Mouse (Mus musculus): ENCODE results near the gene Hnrnpd. TPM values are rescaled to one million over a fixed set of nuclear protein-coding genes. Genes with fewer than 3 reads are reported as not detected.

Hnrnpd gene
- polyA plus RNA-seq, 1 experiment from 2014 or later, result 445 TPM

DNA sequence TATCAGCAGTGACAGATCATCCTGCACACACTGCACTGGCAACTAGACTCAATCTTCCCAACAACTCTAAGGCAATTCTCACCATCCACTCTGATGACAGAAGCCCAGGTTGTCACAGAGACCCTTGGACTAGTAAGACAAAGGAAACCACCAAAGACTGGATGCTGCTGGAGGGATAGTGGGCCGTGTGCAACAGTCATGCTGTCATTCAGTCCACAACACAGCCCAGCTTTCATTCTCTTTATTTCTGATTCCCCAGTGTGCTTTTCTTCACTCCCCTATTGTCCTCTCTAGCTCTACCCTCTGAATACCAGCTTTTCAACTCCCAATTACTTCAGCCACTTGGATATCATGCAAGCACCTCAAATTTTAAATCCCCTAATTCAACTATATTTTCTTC is 24.9 kb downstream of the Hnrnpd start:
- Histone ChIP-seq H3K4me1 (peaks cover 8% of the 10 kb centered on the region; the same call in 1 of the 2 replicates), H3K27ac (0 out of 2 replicates have a peak overlapping the region, but pooled peaks have one; percentile 23), H3K4me3 (no peak overlapping the region), H3K36me3 (peaks cover 13% of the 10 kb centered on the region), H3K27me3 (no peaks in the 10 kb centered on the region), H3K9ac (no peak overlapping the region), H3K9me3 (replicated peaks) (no peaks in the 10 kb centered on the region), H3K4me2 (replicated peaks) (no peak overlapping the region)
- peak; percentile 69 for ATAC-seq (ENCODE audit: low FRiP score)
- WGBS, result 4% methylated on average over 1 of the region's 1 CpGs

DNA sequence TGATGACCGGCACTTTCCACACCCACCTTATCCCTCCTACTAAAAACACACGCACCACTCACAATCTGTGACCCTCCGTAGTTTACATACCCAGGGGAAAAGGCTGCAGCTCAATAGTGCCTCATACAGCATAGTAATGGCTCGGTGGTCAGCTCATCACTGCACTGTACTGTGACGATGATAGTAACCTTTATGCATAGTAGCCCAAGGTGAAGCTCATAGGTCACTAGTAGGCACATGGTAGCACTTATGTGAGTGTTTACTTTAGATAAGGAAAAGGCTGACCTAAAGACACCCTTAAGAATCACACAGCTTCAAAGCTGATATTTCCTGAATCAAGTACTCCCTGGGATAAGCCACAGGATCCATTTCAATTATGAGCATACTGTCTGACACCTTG is 26.2 kb downstream of the Hnrnpd start:
- H3K27me3 ChIP-seq, result no peaks in the 10 kb centered on the region
- H3K9ac ChIP-seq, result no peak overlapping the region
- no peak for ATAC-seq (ENCODE audit: low FRiP score)
- WGBS, result 87% methylated on average over 5 of the region's 5 CpGs
- peaks cover 8% of the 10 kb centered on the region; the same call in 1 of the 2 replicates for H3K36me3 ChIP-seq
- H3K9me3 ChIP-seq (replicated peaks), result no peaks in the 10 kb centered on the region
- no peak overlapping the region for H3K27ac ChIP-seq
- H3K4me1 ChIP-seq, result peaks cover 8% of the 10 kb centered on the region; the same call in 1 of the 2 replicates
- no peak overlapping the region for H3K4me2 ChIP-seq (replicated peaks)
- no peak overlapping the region for H3K4me3 ChIP-seq

DNA sequence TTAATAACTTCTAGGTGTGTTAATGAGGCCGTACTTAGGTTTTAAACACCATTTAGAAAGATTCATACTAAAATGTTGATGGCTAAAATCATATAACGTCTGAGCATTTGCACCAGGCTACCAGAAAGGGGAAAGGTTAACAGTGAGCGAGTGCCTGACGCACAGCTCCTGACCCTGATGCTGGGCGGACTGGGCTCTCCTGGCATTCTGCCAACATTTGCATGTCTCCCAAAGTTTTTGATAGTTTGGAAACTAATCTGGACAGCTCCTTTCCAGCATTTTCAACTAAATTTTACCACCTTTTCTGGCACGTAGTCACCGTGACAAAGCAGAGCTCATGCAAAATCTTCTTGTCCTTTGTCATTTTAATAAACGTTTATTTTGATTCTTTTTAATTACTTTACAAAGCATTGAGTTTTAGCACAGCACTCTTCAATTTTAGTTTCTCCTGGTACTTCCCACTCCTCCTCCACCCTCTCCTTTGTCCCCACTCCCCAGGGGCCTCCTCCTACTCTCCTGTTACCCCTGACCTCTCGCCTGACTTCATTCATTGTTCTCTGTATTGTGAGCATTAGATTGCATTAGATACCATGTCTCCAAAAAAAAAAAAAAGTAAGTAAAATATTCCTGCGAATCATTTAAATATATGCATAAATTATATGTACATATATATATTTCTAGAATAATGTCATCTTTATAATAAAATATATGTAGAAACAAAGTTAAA is 36.8 kb downstream of the Hnrnpd start:
- no peak overlapping the region for H3K9ac ChIP-seq
- no peak overlapping the region for H3K4me3 ChIP-seq
- 42% methylated on average over 10 of the region's 10 CpGs for WGBS
- H3K4me2 ChIP-seq (replicated peaks), result no peak overlapping the region
- 0 out of 2 replicates have a peak, but pooled peaks cover 3% of the 10 kb centered on the region for H3K4me1 ChIP-seq
- no peak overlapping the region for H3K27ac ChIP-seq
- peaks cover 8% of the 10 kb centered on the region; the same call in 1 of the 2 replicates for H3K36me3 ChIP-seq
- no peak for ATAC-seq (ENCODE audit: low FRiP score)
- peaks cover 16% of the 10 kb centered on the region for H3K9me3 ChIP-seq (replicated peaks)
- H3K27me3 ChIP-seq, result no peaks in the 10 kb centered on the region

DNA sequence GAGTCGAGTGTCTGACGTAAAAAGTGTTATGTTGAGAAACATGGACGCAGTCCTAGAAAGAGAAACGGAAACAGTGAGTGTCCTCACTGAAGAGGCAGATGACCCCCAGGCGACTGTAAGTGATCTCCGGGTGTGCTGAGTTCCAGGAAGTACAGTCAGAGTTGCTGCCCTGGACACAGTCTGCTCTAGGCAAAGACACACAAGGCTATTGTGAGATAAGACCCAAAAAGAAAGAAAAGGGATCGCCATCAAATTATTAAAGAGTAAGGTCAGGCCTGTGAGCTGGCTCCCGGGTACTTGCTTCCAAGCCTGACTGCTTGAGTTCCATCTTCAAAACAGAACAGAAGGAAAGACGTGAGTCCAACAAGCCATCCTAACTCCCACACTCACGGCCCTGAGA is 37.5 kb downstream of the Hnrnpd start:
- no peak overlapping the region for H3K9ac ChIP-seq
- 78% methylated on average over 10 of the region's 10 CpGs for WGBS
- peaks cover 8% of the 10 kb centered on the region; the same call in 1 of the 2 replicates for H3K36me3 ChIP-seq
- H3K27me3 ChIP-seq, result no peaks in the 10 kb centered on the region
- no peak overlapping the region for H3K4me2 ChIP-seq (replicated peaks)
- peaks cover 16% of the 10 kb centered on the region for H3K9me3 ChIP-seq (replicated peaks)
- ATAC-seq (ENCODE audit: low FRiP score), result no peak
- H3K4me1 ChIP-seq, result 0 out of 2 replicates have a peak, but pooled peaks cover 3% of the 10 kb centered on the region
- H3K27ac ChIP-seq, result no peak overlapping the region
- no peak overlapping the region for H3K4me3 ChIP-seq

DNA sequence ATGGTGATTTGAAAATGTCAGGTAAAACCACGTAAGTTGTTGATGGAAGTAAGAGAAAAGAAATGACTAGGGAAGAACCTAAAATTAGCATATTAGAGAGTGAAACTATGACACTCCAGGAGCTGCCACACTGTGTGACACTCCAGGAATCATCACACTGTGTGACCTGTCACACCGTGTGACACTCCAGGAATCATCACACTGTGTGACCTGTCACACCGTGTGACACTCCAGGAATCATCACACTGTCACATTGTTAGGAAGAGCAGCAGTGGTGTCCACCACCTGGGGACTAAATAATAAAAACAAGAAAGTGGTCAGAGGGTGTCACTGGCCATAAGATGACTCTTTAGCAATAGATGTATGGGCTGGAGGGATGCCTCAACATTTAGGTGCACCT is 39.3 kb downstream of the Hnrnpd start:
- no peaks in the 10 kb centered on the region for H3K36me3 ChIP-seq
- 0 out of 2 replicates have a peak, but pooled peaks cover 3% of the 10 kb centered on the region for H3K4me1 ChIP-seq
- WGBS, result 76% methylated on average over 3 of the region's 3 CpGs
- H3K4me2 ChIP-seq (replicated peaks), result no peak overlapping the region
- no peak for ATAC-seq (ENCODE audit: low FRiP score)
- no peaks in the 10 kb centered on the region for H3K27me3 ChIP-seq
- peaks cover 7% of the 10 kb centered on the region; the same call in 1 of the 2 replicates for H3K9me3 ChIP-seq (replicated peaks)
- no peak overlapping the region for H3K9ac ChIP-seq
- H3K4me3 ChIP-seq, result no peak overlapping the region
- no peak overlapping the region for H3K27ac ChIP-seq

DNA sequence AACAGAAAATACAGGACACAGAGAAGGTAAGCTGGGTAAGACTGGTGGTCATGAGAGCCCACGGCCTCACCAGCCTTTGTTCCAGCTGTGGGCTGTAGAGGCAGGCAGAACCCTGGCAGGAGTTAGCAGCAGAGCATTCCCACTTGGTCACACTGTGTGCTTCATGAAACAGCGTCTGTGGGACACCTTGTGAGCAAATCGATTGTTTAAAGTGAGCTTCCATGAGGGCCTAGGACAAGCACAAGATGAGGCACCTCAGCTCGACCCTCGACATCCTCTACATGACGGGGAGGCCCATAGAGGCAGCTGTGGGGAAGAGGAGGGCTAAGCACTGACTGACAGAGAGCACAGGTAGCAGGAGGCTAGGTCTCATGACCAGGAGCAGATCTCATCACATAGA is 46.8 kb downstream of the Hnrnpd start:
- Histone ChIP-seq H3K4me1 (no peaks in the 10 kb centered on the region), H3K4me2 (replicated peaks) (no peak overlapping the region), H3K4me3 (no peak overlapping the region), H3K36me3 (no peaks in the 10 kb centered on the region), H3K27me3 (no peaks in the 10 kb centered on the region), H3K9ac (no peak overlapping the region), H3K27ac (no peak overlapping the region), H3K9me3 (replicated peaks) (no peaks in the 10 kb centered on the region)
- 91% methylated on average over 6 of the region's 6 CpGs for WGBS
- no peak for ATAC-seq (ENCODE audit: low FRiP score)

DNA sequence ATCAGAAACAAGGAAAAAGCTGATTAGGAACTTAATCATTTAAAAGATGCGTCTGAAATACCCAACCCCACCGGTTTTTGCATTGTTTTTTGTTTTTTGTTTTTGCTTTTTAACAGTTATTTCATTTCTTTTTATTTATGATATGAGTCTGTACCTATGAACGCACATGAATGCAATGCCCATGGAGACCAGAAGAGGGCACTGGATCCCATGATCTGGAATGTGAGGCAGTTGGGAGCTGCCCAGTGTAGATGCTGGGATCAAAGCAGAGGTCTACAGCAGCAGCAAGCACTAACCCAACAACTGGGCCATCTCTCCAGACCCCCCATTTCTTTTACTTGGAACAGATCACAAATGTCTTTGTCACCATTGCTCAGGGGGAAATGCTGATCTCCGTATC is 50.8 kb downstream of the Hnrnpd start:
- Histone ChIP-seq H3K27me3 (no peaks in the 10 kb centered on the region), H3K4me2 (replicated peaks) (no peak overlapping the region), H3K4me3 (no peak overlapping the region), H3K9me3 (replicated peaks) (no peaks in the 10 kb centered on the region), H3K36me3 (no peaks in the 10 kb centered on the region), H3K4me1 (no peaks in the 10 kb centered on the region), H3K9ac (no peak overlapping the region), H3K27ac (no peak overlapping the region)
- ATAC-seq (ENCODE audit: low FRiP score), result no peak
- WGBS, result 52% methylated on average over 4 of the region's 4 CpGs

DNA sequence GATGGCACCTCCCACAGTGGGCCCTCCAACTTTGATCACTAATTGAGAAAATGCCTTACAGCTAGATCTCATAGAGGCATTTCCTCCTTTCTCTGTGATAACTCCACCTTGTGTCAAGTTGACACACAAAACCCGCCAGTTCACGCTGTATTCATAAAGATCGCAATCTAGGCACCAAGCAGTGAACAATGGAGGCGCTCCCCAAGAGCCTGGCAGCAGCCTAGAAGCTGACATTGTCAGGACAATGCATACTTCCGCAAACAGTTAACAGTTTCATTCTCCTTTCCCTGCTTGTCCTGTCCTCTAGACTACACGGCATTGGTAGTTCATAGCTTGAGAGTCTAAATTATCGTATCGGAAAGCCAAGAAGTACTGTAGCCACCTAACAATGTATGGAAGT is 56.7 kb downstream of the Hnrnpd start:
- H3K9me3 ChIP-seq (replicated peaks), result no peaks in the 10 kb centered on the region
- no peaks in the 10 kb centered on the region for H3K27me3 ChIP-seq
- H3K4me2 ChIP-seq (replicated peaks), result no peak overlapping the region
- WGBS, result 79% methylated on average over 8 of the region's 8 CpGs
- no peaks in the 10 kb centered on the region for H3K4me1 ChIP-seq
- H3K9ac ChIP-seq, result no peak overlapping the region
- no peak overlapping the region for H3K4me3 ChIP-seq
- H3K27ac ChIP-seq, result no peak overlapping the region
- no peak for ATAC-seq (ENCODE audit: low FRiP score)
- H3K36me3 ChIP-seq, result no peaks in the 10 kb centered on the region

DNA sequence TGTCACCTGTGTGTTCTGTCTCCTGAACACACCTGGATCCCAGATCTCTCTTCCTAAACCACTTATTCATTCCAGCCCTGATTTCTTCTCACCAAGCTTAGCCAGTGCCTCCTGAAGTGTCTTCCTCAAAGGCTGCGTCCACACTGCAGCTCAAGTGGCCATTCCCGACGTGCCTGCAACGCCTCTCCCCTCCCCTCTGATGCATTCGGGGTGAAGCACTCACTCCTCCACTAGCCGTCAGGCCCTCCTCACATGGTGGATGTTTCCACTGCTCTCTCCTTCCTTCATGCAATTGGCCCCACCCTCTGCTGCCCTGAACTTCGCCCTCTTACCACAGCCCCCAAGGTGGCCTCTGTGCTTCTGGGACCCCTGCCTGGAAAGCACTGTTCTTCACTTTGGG is 63.2 kb downstream of the Hnrnpd start:
- Histone ChIP-seq H3K9ac (no peak overlapping the region), H3K4me1 (no peaks in the 10 kb centered on the region), H3K4me2 (replicated peaks) (no peak overlapping the region), H3K36me3 (no peaks in the 10 kb centered on the region), H3K27ac (no peak overlapping the region), H3K9me3 (replicated peaks) (no peaks in the 10 kb centered on the region), H3K27me3 (peaks cover 5% of the 10 kb centered on the region; the same call in 1 of the 2 replicates), H3K4me3 (no peak overlapping the region)
- no peak for ATAC-seq (ENCODE audit: low FRiP score)
- 47% methylated on average over 7 of the region's 7 CpGs for WGBS

DNA sequence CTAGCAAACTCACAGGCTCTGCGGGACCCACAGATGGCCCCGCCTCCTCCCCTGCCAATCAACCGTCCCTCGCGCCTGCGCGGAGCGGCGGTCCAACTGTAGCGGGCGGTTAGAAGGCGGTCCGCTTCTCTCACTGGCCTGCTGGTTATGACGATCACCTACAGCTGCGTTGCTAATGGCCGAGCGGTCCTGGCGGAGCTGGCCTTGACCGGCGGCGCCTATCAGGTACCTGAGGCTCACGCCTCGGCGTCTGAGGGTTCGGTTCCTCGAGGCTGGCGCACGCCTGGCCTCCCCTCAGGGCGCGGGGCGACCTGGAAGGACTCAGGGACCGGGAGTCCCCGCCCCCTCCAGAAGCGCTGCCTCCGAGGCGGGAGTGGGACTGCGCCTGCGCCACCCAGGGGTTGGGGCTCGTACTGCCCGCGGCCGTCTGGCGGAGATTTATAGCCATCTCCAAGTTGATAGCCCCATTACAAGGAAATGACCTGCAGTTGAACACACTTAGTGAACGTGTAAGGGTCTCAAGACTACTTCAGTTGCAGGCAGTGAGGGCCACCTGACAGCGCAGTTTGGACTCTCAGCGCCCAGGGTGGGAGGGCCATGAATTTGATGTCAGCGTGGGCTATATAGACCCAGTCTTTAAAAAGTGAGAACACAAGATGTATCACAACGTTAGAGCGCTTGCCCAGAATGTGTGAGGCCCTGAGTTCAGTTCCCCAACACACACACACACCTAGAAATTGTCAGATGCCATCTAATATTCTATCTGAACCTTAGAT is 72.4 kb downstream of the Hnrnpd start, which contains the start of gene Vamp9:
Gene Vamp9, plus strand, starts transcription at position 74 of the 776 bp plus-strand sequence.
- H3K4me2 ChIP-seq (replicated peaks), result peak within 1 kb of the TSS; percentile 63
- ATAC-seq (ENCODE audit: low FRiP score), result peak; percentile 99
- peak within 1 kb of the TSS; percentile 75 for H3K27ac ChIP-seq
- H3K27me3 ChIP-seq, result 0 out of 2 replicates have a peak, but pooled peaks cover 4% of the 10 kb centered on the region
- no peaks in the 10 kb centered on the region for H3K9me3 ChIP-seq (replicated peaks)
- WGBS, result 5% methylated on average over 49 of the region's 49 CpGs
- no peaks in the 10 kb centered on the region for H3K36me3 ChIP-seq
- H3K9ac ChIP-seq, result peak within 1 kb of the TSS; percentile 47
- H3K4me1 ChIP-seq, result no peaks in the 10 kb centered on the region
- peak within 1 kb of the TSS; percentile 47 for H3K4me3 ChIP-seq

Measured in hindbrain, embryonic 12.5 days (tissue).